Mouse (Mus musculus): ENCODE measurements around the gene Faim. TPM values are rescaled to one million over a fixed set of nuclear protein-coding genes. Genes with fewer than 3 reads are reported as not detected.

Gene Faim
- total RNA-seq, 1 experiment from 2014 or later: 68.6 TPM

DNA sequence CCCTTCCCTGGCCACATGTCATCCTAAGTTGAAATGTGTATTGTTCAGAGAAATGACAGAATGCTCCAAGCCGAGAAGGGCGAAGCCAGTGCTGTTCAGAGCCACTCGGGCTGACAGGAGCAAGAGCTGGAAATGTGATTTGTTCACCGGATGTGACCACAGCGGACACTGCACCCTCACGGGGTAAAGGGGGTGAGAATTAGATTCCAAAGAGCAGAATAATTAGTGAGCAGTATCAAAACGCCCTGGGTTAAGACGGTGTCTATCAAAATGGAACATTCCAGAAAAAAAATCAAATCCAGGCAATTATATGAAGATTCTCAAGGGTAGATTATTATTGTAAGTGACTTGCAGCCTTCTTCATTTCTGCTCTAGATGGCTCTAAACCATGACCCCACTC is 47.9 kb downstream of the Faim start:
- no peak for ATAC-seq (ENCODE audit: extremely low read depth, insufficient number of reproducible peaks, low FRiP score, poor library complexity, severe bottlenecking)

DNA sequence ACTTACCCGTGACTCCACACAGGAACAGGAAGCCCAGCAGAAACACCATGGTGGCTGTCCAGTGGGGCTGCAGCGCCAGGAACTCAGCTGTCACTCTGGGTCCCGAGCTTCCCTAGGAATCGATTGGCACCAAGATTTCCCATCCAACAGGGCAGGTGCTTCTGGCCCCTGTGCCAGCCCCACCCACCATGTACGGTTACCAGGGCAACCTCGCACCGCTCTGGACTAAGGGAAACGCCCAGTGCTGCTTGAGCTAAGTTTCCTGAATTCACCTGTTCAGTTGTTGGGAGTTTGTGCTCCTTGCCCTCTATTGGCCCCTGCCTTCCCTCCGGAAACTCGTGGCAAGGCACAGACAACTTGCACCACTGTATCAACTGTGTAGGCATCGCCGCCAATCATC is 49.4 kb downstream of the Faim start, which contains the start of gene Gm1123:
Gene Gm1123, minus strand, starts transcription at position 141 of the 400 bp plus-strand sequence.
- ATAC-seq (ENCODE audit: extremely low read depth, insufficient number of reproducible peaks, low FRiP score, poor library complexity, severe bottlenecking): no peak

DNA sequence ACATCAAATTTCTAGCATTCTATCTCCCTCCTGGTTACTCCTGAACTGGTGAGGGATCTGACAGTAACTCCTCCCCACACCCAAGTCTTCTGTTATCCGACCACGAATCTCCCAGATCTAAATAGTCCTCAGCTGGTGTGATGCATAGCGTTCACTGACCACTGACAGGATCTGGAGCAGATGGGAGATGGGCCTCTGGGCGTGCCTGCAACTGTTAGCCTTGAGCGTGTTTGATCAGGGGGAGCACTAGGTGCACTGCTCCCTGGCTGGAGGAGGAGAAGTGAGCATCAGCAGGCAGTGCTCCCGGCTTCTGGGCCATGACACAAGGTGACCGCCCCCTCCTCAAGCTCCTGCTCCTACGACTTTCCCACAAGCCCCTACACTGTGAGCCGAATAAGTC is 55.8 kb downstream of the Faim start:
- no peak for ATAC-seq (ENCODE audit: extremely low read depth, insufficient number of reproducible peaks, low FRiP score, poor library complexity, severe bottlenecking)

DNA sequence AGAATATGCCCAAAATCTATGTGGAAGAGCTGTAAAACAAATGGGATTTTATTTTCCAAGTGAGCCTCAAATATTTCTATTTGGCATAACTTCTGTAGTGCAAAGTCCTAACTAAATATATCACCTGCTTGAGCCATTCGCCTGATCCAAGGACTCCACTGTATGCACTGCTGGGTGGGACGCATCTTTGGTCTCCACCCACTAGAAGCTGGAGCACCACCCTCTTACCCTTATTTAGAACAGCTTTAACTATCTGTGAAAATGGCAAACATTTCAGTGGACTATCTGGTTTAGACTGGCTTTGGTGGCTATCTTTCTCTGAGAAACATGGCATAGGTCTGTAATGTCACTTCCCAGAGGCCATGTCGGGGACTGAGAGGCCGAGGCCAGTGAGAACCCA is 56.5 kb downstream of the Faim start:
- no peak for ATAC-seq (ENCODE audit: extremely low read depth, insufficient number of reproducible peaks, low FRiP score, poor library complexity, severe bottlenecking)

DNA sequence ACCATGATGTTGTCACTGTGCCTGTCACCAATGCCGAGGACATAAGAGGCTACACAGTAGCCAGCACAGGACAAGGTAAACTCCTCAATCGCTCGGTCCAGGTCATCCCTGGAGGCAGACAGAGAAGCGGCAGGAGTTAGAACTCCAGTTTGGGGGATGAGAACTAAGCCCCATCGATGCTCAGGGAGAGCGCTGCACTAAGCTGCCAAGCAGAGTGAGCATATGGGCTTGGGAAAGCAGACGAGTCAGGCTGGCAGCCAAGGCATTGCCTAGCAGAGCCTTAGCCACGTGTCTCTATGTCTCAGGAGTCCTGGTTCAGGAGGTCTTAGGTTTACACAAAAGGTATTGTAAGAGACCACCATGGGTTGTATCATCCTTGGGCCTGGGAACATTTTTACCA is 58.6 kb downstream of the Faim start:
- no peak for ATAC-seq (ENCODE audit: extremely low read depth, insufficient number of reproducible peaks, low FRiP score, poor library complexity, severe bottlenecking)

DNA sequence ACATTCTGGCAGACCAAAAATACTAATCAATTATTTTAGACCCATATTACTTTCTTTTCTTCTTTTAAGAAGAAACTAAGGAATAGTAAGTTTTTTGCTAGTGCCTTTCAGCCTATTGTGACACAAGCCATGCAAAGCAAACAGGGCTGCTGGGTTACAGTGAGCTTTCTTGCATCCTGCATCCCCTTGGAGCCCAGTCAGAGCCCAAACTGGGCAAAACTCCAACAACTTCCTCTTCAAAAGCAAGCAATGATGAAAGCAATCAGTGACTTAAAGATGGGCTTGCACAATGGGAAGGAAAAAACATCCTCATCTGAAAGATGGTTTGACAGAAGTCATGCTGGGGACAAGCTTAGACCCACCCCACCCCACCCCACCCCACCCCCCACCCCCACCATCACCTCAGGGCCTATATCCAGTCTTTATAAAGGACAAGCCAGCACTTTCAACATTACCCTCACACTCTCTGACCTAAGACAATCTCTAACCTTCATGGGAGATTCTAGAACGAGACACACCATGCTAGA is 62.6 kb downstream of the Faim start:
- ATAC-seq (ENCODE audit: extremely low read depth, insufficient number of reproducible peaks, low FRiP score, poor library complexity, severe bottlenecking): no peak

DNA sequence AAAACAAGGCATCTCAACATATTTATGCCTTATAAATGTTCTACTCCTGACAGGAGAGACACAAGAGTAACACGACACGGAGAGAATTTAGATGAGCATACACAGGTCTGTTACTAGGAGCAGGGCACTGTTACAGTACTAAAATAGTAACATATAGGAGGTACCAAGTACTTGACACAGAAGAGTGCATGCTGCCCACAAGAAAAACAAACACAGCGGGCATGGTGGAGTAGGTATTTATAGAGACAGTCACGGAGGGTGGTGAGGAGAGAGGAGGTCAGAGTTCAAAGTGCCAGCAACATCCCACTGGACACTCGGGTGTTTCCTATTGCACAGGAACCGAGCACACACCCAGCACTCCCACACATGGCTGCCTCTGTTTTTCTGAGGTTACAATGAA is 63.6 kb downstream of the Faim start:
- ATAC-seq (ENCODE audit: extremely low read depth, insufficient number of reproducible peaks, low FRiP score, poor library complexity, severe bottlenecking): no peak

Other genes with a start within 250 kb of the Faim start
- not detected in 2 replicates for gene Prr23a1, start 143.9 kb upstream of the Faim start, total RNA-seq (2017)
- not detected in 2 replicates for gene Prr23a2, start 129.9 kb upstream of the Faim start, total RNA-seq (2017)
- gene Prr23a3, start 121.6 kb upstream of the Faim start, total RNA-seq (2017): not detected in 2 replicates
- not detected in 2 replicates for gene 7420426K07Rik, start 83.3 kb upstream of the Faim start, total RNA-seq (2017)
- gene Foxl2, start 31.1 kb upstream of the Faim start, total RNA-seq (2017): not detected in 2 replicates
- gene Gm1123, start 49.3 kb downstream of the Faim start, total RNA-seq (2017): not detected in 2 replicates
- 7.9 and 8.0 TPM in 2 replicates for gene Pik3cb, start 154.2 kb downstream of the Faim start, total RNA-seq (2017)